In the genomic region with DNA sequence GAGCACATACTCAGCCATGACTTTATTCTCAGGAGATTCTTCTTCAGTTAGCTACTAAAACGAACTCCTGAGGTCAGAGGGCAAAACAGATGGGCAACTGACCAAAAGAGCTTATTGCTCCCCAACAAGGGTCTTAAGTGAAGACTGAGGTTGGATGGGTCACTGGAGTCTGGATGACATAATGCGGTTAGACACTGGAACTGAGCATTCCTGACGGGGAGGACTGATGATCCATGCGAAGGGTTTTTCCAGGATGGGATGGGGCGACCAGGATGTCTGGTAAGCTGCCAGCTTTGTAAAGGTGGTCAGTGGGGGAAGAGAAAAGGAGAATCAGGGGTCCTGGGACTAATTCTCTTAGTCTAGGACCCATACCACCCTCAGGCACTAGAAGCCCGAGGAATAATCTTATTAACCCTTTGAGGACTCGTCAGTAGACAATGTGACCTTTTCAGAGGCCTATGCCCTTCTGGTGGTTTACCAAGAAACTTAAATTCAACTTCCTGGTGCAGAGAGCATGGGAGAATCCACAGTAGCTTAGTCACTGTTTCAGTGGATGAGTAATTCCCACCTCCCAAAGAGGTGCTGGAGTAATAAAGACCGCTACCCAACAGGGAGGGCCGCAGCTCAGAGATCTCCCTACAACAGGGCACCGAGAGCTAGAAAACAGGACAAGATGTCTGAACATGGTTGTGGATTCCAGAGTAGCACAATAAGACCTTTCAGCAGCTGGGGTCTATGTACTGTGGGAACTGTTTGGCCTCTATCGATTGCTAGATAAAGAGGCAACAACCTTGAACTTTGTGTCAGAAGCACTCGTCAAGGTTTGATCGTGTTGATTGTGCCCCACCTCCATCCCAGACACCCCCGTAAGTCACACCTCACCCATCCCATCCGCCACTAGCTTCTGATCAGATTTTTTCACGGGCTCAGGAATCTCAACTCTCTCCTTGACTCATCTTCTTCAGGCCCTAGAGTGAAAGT, we compare ENCODE assay signal across 13 mouse cellular contexts. TPM values are rescaled to one million over a fixed set of nuclear protein-coding genes. Genes with fewer than 3 reads are reported as not detected.
"Had no signal": no experiment of that assay in that cellular context is flagged by ENCODE, and none has a peak within 500 bp of the region (broad histone marks: within the 10 kb centered on the region; RNA-seq: fewer than 3 reads in every experiment).

No protein-coding gene starts in this region.

- H3K27me3 ChIP-seq: midbrain, embryonic 13.5 days; neural tube, embryonic 15.5 days had no signal

- DNase-seq: kidney, postnatal 14 days; lung, adult 18-20 months; lung, postnatal 36 days; right cerebral cortex, adult 18-20 months; right cerebral cortex, postnatal 25 days; thymus, postnatal 4 days had no signal

- H3K9ac ChIP-seq: midbrain, embryonic 13.5 days; neural tube, embryonic 15.5 days had no signal

- H3K27ac ChIP-seq: left cerebral cortex, adult 2 months; limb, embryonic 10.5 days; midbrain, embryonic 13.5 days; neural tube, embryonic 15.5 days had no signal

- ATAC-seq: hindbrain, embryonic 16.5 days; inflammation-experienced regulatory T-cells, adult 6 months; midbrain, embryonic 13.5 days had no signal

- H3K4me1 ChIP-seq: midbrain, embryonic 13.5 days; neural tube, embryonic 15.5 days had no signal

- H3K9me3 ChIP-seq: limb, embryonic 10.5 days; midbrain, embryonic 13.5 days; neural tube, embryonic 15.5 days had no signal

- H3K4me3 ChIP-seq: left cerebral cortex, adult 2 months; limb, embryonic 10.5 days; midbrain, embryonic 13.5 days; myocyte; neural tube, embryonic 15.5 days had no signal

- H3K36me3 ChIP-seq: limb, embryonic 10.5 days; midbrain, embryonic 13.5 days; neural tube, embryonic 15.5 days had no signal

- H3K4me2 ChIP-seq: midbrain, embryonic 13.5 days; neural tube, embryonic 15.5 days had no signal

RNA-seq across cellular contexts. Expression of gene Hnf1b, which starts 46.9 kb away (rescaled TPM):
- polyA plus RNA-seq: inflammation-experienced regulatory T-cells, adult 6 months; limb, embryonic 10.5 days; midbrain, embryonic 13.5 days; myocyte had no signal
